Mouse (Mus musculus) layer of hippocampus, postnatal 10 days (tissue): ENCODE results near the gene Rsad1. TPM values are rescaled to one million over a fixed set of nuclear protein-coding genes. Genes with fewer than 3 reads are reported as not detected.

Source experiments
- DNase-seq, 2 experiments: peaks; one replicate each; pipeline ENCODE4 v3.0.0; 2021; ENCODE audit warnings: low spot score in 2 of 2
- total RNA-seq, 2 experiments: library from RNA; stranded (reverse); gene quantifications; 2 replicates each; pipeline ENCODE4 v1.2.3; 2021

Rsad1 gene
- total RNA-seq, 2 experiments from 2014 or later = 13.1 to 14.1 TPM

- DNase-seq = no peak
Observed at GRCm38 (mm10) chr11:94495415-94495814, 53.6 kb downstream of the Rsad1 start.

GRCm38 (mm10) chr11:94491749-94492099 is 57.3 kb downstream of the Rsad1 start:
- no peak for DNase-seq

- DNase-seq = peak; percentile 70 to 76
Observed at GRCm38 (mm10) chr11:94491035-94491748, 57.9 kb downstream of the Rsad1 start.

Other genes with a start within 250 kb of the Rsad1 start
- gene Luc7l3, start 227.3 kb downstream of the Rsad1 start, total RNA-seq = 100 to 1,000 TPM; 127 to 142 TPM
- 10 to 100 TPM; 74.1 to 83.6 TPM for gene Ankrd40, start 221.3 kb downstream of the Rsad1 start, total RNA-seq
- gene Abcc3, start 156.3 kb downstream of the Rsad1 start, total RNA-seq = 1 to 10 TPM; 1.8 to 2.2 TPM
- 100 to 1,000 TPM; 111 to 128 TPM for gene Cacna1g, start 75.1 kb downstream of the Rsad1 start, total RNA-seq
- 1 to 10 TPM; 1.0 to 2.1 TPM for gene Spata20, start 63.1 kb downstream of the Rsad1 start, total RNA-seq
- 1 to 10 TPM; 3.1 to 3.3 TPM for gene Epn3, start 49.3 kb downstream of the Rsad1 start, total RNA-seq
- gene Mycbpap, start 27.5 kb downstream of the Rsad1 start, total RNA-seq = 1 to 10 TPM; 1.3 to 2.7 TPM
- 1 to 10 TPM in 1 of 2 experiments, under 1 TPM in 1; 0.78 to 1.4 TPM for gene Chad, start 15.8 kb upstream of the Rsad1 start, total RNA-seq
- 10 to 100 TPM; 21.2 to 21.6 TPM for gene Acsf2, start 52.6 kb upstream of the Rsad1 start, total RNA-seq
- gene Lrrc59, start 80.5 kb upstream of the Rsad1 start, total RNA-seq = 10 to 100 TPM; 84.6 to 87.2 TPM
- 10 to 100 TPM; 61.8 to 62.3 TPM for gene Mrpl27, start 104.5 kb upstream of the Rsad1 start, total RNA-seq
- 1 to 10 TPM in 1 of 2 experiments, under 1 TPM in 1; 0.40 to 1.1 TPM for gene Eme1, start 104.7 kb upstream of the Rsad1 start, total RNA-seq
- 10 to 100 TPM; 24.7 to 30.4 TPM for gene Xylt2, start 128.3 kb upstream of the Rsad1 start, total RNA-seq
- not detected for gene Gm11541, start 155.2 kb upstream of the Rsad1 start, total RNA-seq
- gene Cdc34b, start 192.5 kb upstream of the Rsad1 start, total RNA-seq = under 1 TPM; 0.65 to 0.71 TPM
- not detected for gene Tmem92, start 233.4 kb upstream of the Rsad1 start, total RNA-seq